Mouse (Mus musculus) common myeloid progenitor, adult 5-6 weeks (primary cell): ENCODE data around the gene Foxa3. TPM values are rescaled to one million over a fixed set of nuclear protein-coding genes. Genes with fewer than 3 reads are reported as not detected.
A peak's percentile ranks its signal among the peaks of the same experiment; 100 is the strongest.

ENCODE experiments used
- ATAC-seq: replicated peaks from 2 replicates; pipeline ENCODE4 v1.8.0; 2016; ENCODE audit warnings: low read depth, mild to moderate bottlenecking, moderate TSS enrichment, inconsistent platforms; ENCODE audit not compliant: poor library complexity, severe bottlenecking
- total RNA-seq: library from RNA; stranded (forward); fragments of 200-1000, 187-1606 nt; gene quantifications from 2 replicates; pipeline ENCODE4 v1.2.3, GENCODE M21; 2017

Gene Foxa3
- total RNA-seq, 1 experiment from 2014 or later = 0.50 TPM

GRCm38 (mm10) chr7:19029084-19029653, 5.8 kb upstream of the Foxa3 start:
- peak; percentile 84 for ATAC-seq

GRCm38 (mm10) chr7:19028067-19028466, 4.7 kb upstream of the Foxa3 start:
- ATAC-seq = no peak; the same call in 1 of the 2 replicates

- ATAC-seq = 0 out of 2 replicates have a peak, but pooled peaks have one; percentile 8
Measured at GRCm38 (mm10) chr7:19024581-19025255, 1.4 kb upstream of the Foxa3 start.

DNA sequence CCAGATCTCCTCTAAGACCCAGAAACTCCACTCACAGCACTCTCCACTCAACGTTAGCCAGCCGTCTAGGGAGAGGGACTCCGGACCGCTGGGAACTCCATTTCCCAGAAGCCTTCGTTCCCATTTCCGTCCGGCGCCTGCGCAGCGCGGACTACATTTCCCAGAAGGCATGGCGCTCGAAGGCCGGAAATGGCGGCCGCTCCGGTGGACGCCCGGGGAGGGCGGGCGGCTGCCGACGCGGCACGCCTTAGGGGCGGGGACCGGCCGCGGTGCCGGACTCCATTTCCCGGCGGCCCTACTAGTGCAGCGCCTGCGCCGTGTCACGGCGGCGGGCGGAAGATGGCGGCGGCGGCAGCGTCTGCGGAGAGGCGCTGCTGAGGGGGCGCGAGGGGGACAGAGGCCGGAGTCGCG, 763 bp upstream of the Foxa3 start, which contains the start of gene Sympk:
Gene Sympk, plus strand, starts transcription at position 282 of the 411 bp plus-strand sequence.
- peak; percentile 87 for ATAC-seq

- ATAC-seq = no peak
Measured at GRCm38 (mm10) chr7:19022189-19022958, 964 bp downstream of the Foxa3 start.

DNA sequence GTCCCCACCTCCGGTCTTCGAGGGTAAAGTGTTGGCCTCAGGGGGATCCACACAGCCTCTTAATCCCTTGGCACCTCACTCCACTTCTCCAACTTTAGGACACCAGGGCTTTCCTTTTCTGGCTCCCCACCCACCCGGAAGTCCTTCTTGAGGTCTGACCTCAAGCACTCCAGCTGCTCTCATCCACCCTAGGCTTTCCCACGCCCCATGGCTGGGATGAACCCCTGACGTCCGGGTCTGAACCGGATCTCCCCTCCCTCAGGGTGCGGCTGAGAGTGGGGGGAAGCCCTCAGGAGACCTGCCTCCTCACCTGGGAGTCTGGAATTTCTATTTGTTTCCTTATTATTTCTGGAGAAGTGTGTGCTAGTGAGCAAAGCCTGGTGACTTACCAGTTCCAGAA, 2.3 kb downstream of the Foxa3 start:
- no peak for ATAC-seq

GRCm38 (mm10) chr7:19017909-19018308, 5.4 kb downstream of the Foxa3 start:
- ATAC-seq = no peak

GRCm38 (mm10) chr7:19016042-19016441, 7.3 kb downstream of the Foxa3 start:
- no peak for ATAC-seq

DNA sequence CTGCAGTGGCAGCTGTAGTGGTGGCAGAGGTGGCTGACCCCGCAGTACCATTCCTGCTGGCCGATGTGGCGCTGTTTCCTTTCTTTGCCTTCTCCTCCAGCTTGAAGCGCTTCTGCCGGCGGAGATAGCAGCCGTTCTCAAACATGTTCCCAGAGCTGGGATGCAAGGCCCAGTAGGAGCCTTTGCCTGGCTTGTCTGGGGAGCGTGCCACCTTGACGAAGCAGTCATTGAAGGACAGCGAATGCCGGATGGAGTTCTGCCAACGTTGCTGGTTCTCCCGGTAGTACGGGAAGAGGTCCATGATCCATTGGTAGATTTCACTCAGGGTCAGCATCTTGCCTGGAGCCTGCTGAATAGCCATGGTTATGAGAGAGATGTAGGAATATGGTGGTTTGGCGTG, 8.9 kb downstream of the Foxa3 start:
- ATAC-seq = no peak

DNA sequence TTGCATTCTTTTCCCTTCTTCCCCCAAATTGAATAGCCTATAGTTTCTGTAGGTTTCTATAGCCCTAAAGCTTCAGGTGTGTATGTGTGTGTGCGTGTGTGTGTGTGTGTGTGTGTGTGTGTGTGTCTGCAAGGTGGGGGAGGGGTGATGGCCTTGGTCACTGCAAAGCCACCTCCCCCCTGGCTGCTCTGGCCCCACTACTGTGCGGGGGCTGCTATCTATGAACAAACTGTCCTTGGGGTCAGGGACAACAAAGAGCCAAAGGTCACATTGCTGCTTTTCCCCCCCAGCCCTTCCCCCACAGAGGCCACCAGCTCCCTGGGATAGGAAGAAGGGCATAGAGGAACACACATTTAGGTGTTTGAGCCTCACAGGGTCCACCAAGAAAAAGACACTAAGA, 10.5 kb downstream of the Foxa3 start:
- ATAC-seq = no peak

DNA sequence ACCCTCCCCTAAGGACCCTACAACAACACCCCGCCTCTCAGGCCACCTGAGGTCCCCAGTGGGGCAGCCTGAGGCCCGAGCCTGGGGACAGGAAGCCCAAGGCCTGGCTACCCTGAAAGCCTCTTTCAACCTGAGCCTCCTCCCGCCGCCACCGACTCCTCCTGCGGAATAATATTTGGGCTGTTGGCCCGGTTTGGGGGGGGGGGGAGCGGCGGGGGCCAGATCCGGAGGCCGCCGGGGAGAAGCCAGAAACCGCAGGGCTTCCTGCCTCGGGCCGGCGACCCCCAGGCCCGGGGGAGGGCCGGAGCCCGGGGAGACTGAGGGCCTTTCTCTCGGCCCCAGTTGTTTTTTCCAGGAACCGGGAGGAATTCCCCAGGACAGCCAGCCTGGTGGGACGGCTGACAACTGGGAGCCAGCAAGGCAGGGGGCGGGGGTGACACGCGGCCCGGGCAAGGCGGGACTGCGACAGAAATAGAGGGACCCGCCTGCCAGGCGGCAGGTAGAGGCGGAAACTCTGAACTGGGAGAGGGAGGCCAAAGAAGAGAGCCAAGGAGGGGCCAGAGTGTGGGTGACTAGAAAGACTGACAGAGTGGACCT, 11.2 kb downstream of the Foxa3 start:
- ATAC-seq = peak; percentile 44

GRCm38 (mm10) chr7:19010581-19010980, 12.8 kb downstream of the Foxa3 start:
- no peak for ATAC-seq

DNA sequence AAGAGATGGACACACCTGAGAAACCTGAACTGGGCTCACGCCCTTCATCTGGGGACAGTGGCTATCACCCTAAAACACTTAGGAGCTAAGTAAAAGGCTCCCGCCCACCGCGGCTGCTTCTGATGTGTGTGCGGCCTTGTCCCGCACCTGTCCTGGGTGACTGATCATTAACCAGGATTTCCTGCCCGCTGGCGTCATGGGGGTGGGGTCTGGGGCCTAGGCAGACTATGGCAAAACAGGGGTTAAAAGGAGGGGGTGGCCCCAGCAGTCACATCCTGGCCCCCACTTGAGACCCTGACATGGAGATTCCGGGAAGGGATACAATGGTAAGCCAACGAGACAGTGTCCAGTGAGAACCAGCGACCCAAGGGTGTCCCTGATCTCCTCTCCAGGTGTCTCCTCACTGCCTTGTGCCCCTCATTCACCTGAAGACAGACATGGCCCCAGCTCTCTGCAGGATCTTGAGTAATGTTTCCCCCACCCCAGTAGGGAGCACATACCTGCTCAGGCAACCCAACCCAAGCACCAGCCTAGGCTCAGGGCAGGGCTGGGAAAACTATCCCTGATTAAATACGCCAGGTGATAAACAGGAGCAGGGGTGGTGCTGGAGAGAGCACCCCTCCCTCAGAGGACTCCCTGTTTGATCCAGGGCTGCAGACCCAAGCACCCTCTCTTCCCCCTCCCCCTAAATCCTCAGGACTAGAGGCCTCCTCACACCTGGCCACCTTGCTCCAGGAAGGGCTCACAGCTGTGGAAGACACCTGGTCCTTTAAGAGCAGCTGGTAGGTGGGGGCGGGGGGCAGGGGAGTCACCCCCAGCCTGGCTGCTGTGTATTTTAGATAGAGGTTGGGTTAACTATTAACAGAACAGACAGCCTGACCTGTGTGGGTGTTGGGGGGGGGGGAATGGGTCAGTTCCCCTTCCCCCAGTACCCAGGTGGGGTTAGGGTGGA, 16.0 kb downstream of the Foxa3 start:
- ATAC-seq = no peak

GRCm38 (mm10) chr7:19006476-19006875, 16.9 kb downstream of the Foxa3 start:
- peak; percentile 50 for ATAC-seq

- ATAC-seq = no peak
Measured at GRCm38 (mm10) chr7:19005417-19006121, 17.8 kb downstream of the Foxa3 start.

DNA sequence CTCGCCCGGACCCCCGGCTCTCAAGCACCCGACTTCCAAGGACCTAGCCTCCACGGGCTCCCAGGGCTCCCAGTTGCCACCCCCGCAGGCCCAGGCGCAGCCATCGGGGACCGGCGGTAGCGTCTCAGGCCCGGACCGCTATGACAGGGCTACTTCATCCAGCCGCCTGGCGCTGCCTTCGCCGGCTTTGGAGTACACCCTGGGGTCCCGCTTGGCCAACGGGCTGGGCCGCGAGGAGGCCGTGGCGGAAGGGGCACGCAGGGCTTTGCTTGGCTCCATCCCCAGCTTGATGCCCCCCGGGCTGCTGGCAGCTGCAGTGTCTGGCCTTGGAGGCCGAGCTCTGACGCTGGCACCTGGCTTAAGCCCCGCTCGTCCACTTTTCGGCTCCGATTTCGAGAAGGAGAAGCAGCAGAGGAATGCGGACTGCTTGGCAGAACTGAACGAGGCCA, 18.7 kb downstream of the Foxa3 start:
- no peak for ATAC-seq

DNA sequence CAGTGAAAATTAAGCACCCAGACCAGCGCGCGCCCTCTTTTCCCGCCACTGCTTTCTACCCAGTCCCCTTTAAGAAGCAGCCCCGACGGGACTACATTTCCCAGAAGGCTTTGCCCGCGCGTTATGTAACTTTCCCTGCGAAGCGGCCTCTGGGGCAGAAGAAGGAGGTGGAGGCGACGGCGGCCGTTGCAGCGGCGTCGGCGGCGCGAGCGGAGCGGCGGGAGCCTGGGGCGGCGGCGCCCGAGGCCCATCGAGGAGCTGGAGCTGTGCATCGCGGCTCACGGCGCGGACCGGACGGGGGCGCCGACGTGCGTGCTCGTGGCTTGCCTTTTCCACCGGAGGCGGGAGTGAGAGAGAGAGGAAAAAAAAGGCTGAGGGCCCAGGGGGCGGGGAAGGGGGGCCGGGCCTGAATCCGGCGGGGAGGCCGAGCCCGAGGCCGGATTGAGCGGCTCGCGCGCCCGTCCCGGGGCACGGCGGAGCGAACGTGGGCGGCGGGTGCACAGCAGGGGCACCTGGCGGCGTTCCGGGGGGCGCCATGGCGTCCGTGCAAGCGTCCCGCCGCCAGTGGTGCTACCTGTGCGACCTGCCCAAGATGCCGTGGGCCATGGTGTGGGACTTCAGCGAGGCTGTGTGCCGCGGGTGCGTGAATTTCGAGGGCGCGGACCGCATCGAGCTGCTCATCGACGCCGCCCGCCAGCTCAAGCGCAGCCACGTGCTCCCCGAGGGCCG, 19.3 kb downstream of the Foxa3 start, which contains the start of gene Irf2bp1:
Gene Irf2bp1, plus strand, starts transcription at position 143 of the 729 bp plus-strand sequence.
- peak; percentile 50 for ATAC-seq

- ATAC-seq = peak; percentile 61
Measured at GRCm38 (mm10) chr7:19002848-19003498, 20.4 kb downstream of the Foxa3 start.
